In the genomic region with DNA sequence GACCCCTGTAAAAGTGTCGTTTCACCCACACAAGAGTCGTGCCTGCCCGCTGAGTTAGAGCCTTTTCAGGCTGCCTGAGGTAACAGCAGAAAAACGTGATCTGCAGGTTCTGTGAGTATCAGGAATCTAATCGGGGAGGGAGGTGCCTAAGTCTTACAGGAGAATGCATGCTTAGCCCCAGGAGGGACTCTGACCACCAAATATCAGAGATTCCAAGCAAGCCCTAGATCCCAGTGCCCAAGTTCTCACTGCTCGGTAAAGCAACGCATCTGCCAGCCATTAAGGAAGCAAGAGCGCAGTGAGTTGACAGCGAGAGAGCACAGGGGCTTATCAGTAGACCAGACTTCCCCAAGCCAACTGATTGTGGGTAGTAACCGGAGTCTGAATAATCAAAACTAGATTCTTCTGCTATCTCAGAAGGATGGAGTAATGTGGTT, we compare ENCODE assay signal across 8 mouse cellular contexts. TPM values are rescaled to one million over a fixed set of nuclear protein-coding genes. Genes with fewer than 3 reads are reported as not detected.
DNase-seq lines count a peak whose midpoint lies in the region; TF ChIP-seq lines count a peak whose summit lies in the region.

No protein-coding gene starts in this region.

- WGBS in heart, adult 2 months: 2% methylated on average over 10 of the region's 10 CpGs
- WGBS in spleen, adult 2 months: 3% methylated on average over 10 of the region's 10 CpGs

- peaks cover 0 to 33% of the 10 kb centered on the region in 2 experiments; a peak in 2 of 4 replicates for H3K4me1 ChIP-seq in CH12.LX (ENCODE audit: control insufficient read depth in 1 of 2, insufficient read depth in 2 of 2)
- peaks cover 2% of the 10 kb centered on the region; the same call in 1 of the 2 replicates for H3K4me1 ChIP-seq in brown adipose tissue, adult 24 weeks (ENCODE audit: control insufficient read depth, insufficient read depth, insufficient read length, low read length)
- peaks cover 5% of the 10 kb centered on the region for H3K4me1 ChIP-seq in heart, adult 2 months (ENCODE audit: control insufficient read depth, insufficient read depth, low read length)
- peaks cover 8% of the 10 kb centered on the region for H3K4me1 ChIP-seq in spleen, adult 2 months (ENCODE audit: control insufficient read depth, insufficient read depth, insufficient read length)

- dilution Hi-C loops in CH12.LX (cut with MboI; ENCODE audit: extremely low pct_ligation_motif_present, extremely low pct_unique_long_range_greater_than_20kb, low sequenced_read_pairs): no loop called here

- H3K79me2 ChIP-seq in CH12.LX (replicated peaks; ENCODE audit: control insufficient read depth, extremely low read depth, insufficient read depth, poor library complexity, severe bottlenecking): peaks cover 29% of the 10 kb centered on the region
- peaks cover 2% of the 10 kb centered on the region; the same call in 1 of the 2 replicates for H3K79me2 ChIP-seq in heart, adult 2 months (replicated peaks; ENCODE audit: control insufficient read depth, insufficient read depth, low read length)

- H3K27ac ChIP-seq in CH12.LX (ENCODE audit: insufficient read depth, low read depth): no peak overlapping the region
- H3K27ac ChIP-seq in brown adipose tissue, adult 24 weeks (replicated peaks; ENCODE audit: low read depth, low read length): 0 out of 2 replicates have a peak overlapping the region, but pooled peaks have one; percentile 62
- H3K27ac ChIP-seq in heart, adult 2 months: peak overlapping the region; percentile 80
- H3K27ac ChIP-seq in spleen, adult 2 months (ENCODE audit: insufficient read depth, low read length): peak overlapping the region; percentile 52

- no peaks in the 10 kb centered on the region for H3K9me3 ChIP-seq in CH12.LX (replicated peaks; ENCODE audit: low read length)

- H3K9ac ChIP-seq in CH12.LX (ENCODE audit: insufficient read depth, low read depth): peak overlapping the region; percentile 28; the same call in 1 of the 2 replicates
- peak overlapping the region; percentile 17 for H3K9ac ChIP-seq in heart, adult 2 months (ENCODE audit: low read depth, low read length)

- in situ Hi-C loops in CH12.LX (cut with MboI; ENCODE audit: low pct_ligation_motif_present, low pct_unique_long_range_greater_than_20kb, low sequenced_read_pairs): no loop called here

- no peak for TF ChIP-seq POLR2A in CH12.LX (IDR thresholded peaks at IDR 0.05; ENCODE audit: low read depth, low read length)
- TF ChIP-seq POLR2A in heart, adult 2 months (IDR thresholded peaks at IDR 0.05; ENCODE audit: insufficient read depth, low read depth, low read length): no peak
- no peak for TF ChIP-seq POLR2A in spleen, adult 2 months (IDR thresholded peaks at IDR 0.05; ENCODE audit: low read depth, low read length)

- peaks cover 0 to 7% of the 10 kb centered on the region in 2 experiments for H3K36me3 ChIP-seq in CH12.LX (replicated peaks in 1 of 2; ENCODE audit: control insufficient read depth in 1 of 2, insufficient read depth in 1 of 2, low read length in 1 of 2)
- no peaks in the 10 kb centered on the region for H3K36me3 ChIP-seq in heart, adult 2 months (ENCODE audit: control insufficient read depth, insufficient read depth, low read length)
- H3K36me3 ChIP-seq in spleen, adult 2 months (ENCODE audit: control insufficient read depth, insufficient read depth, low read length): no peaks in the 10 kb centered on the region

- no peak for TF ChIP-seq RAD21 in CH12.LX (IDR thresholded peaks at IDR 0.05; ENCODE audit: low read depth, low read length)

- no peaks in the 10 kb centered on the region for H3K27me3 ChIP-seq in CH12.LX (replicated peaks)
- H3K27me3 ChIP-seq in heart, adult 2 months (ENCODE audit: control insufficient read depth, insufficient read depth, low read length): no peaks in the 10 kb centered on the region
- H3K27me3 ChIP-seq in spleen, adult 2 months (ENCODE audit: control insufficient read depth, insufficient read depth, low read length): no peaks in the 10 kb centered on the region

- intact Hi-C loops in heart, adult 2 months (cut with DNase I): loop anchor here (5.0 kb wide), 2 partner anchors 110 to 130 kb away; a partner anchor contains a TSS
- intact Hi-C loops in left cerebral cortex, postnatal 25 days (cut with DNase I): loop anchor here (5.0 kb wide), 1 partner anchor 65 kb away; a partner anchor contains a TSS

- no peak for TF ChIP-seq CTCF in CH12.LX (conservative IDR thresholded peaks at IDR 0.05 in 1 of 2, IDR thresholded peaks at IDR 0.05 in 1 of 2; ENCODE audit: low read depth in 2 of 2, low read length in 2 of 2)
- no peak for TF ChIP-seq CTCF in heart, adult 2 months (IDR thresholded peaks at IDR 0.05)
- TF ChIP-seq CTCF in spleen, adult 2 months (IDR thresholded peaks at IDR 0.05; ENCODE audit: extremely low read depth, insufficient read depth, insufficient read length, insufficient replicate concordance): no peak

- H3K4me2 ChIP-seq in CH12.LX (ENCODE audit: insufficient read depth, low read depth, poor library complexity, severe bottlenecking): peak overlapping the region; percentile 45

- H3K4me3 ChIP-seq in CH12.LX (replicated peaks in 1 of 3; ENCODE audit: low read depth in 2 of 3, low read length in 2 of 3, poor library complexity in 1 of 3): no peak overlapping the region
- H3K4me3 ChIP-seq in brown adipose tissue, adult 24 weeks (ENCODE audit: insufficient read depth, low read depth, low read length): peak overlapping the region; percentile 55
- peak overlapping the region; percentile 94 for H3K4me3 ChIP-seq in heart, adult 2 months
- peak overlapping the region; percentile 29 for H3K4me3 ChIP-seq in spleen, adult 2 months (ENCODE audit: extremely low read depth, insufficient read depth, insufficient read length)

- no peak for DNase-seq in CH12.LX (ENCODE audit: extremely low read depth)
- peak; percentile 20 to 40 for DNase-seq in heart, adult 2 months
- peak; percentile 17 to 47 for DNase-seq in kidney, adult 8-10 months
- DNase-seq in lung, postnatal 10 days: peak; percentile 45
- no peak for DNase-seq in spleen, adult 2 months (ENCODE audit: low read depth in 1 of 2, low spot score in 2 of 2)
- DNase-seq in left cerebral cortex, postnatal 25 days (ENCODE audit: low spot score in 2 of 2): no peak
- no peak for DNase-seq in left cerebral cortex, adult 11 months (ENCODE audit: low spot score)

- no peak for TF ChIP-seq EP300 in CH12.LX (IDR thresholded peaks at IDR 0.05; ENCODE audit: low read length)
- TF ChIP-seq EP300 in heart, adult 2 months (IDR thresholded peaks at IDR 0.05; ENCODE audit: insufficient read depth, low read depth, low read length): no peak

TF ChIP-seq in CH12.LX, 34 proteins besides CTCF, POLR2A, EP300 and RAD21:
- TF ChIP-seq BHLHE40 (IDR thresholded peaks at IDR 0.05; ENCODE audit: low read depth, low read length) (0 out of 2 replicates have a peak, but pooled peaks have one; percentile 49), NRF1 (IDR thresholded peaks at IDR 0.05; ENCODE audit: low read depth, low read length) (no peak)

RNA-seq across cellular contexts. Expression of a gene that starts 1.1 kb away (rescaled TPM):
- 10.5 and 13.4 TPM in 2 replicates for total RNA-seq in CH12.LX (2012; rRNA removed)
- 21.4 and 23.3 TPM in 2 replicates for total RNA-seq in CH12.LX (2014; rRNA removed)
- 59.5 and 75.6 TPM in 2 replicates for polyA plus RNA-seq in CH12.LX (2012; ENCODE audit: insufficient read length, low read depth)
- 31.2 and 49.9 TPM in 2 replicates for polyA plus RNA-seq in brown adipose tissue, adult 24 weeks (2012; ENCODE audit: insufficient read depth, insufficient read length, missing spikeins)
- 10 to 100 TPM; 42.7 to 56.9 TPM for total RNA-seq in heart, adult 2 months (2021)
- 6.7 and 21.8 TPM in 2 replicates for polyA plus RNA-seq in heart, adult 2 months (2012; rRNA removed)
- 3.0 and 3.1 TPM in 2 replicates for polyA plus RNA-seq in spleen, adult 2 months (2012; rRNA removed)
- 10 to 100 TPM; 47.8 to 49.2 TPM for total RNA-seq in left cerebral cortex, postnatal 25 days (2021)

Comparison
In these comparisons a context has a peak if more than half of its experiments do, and no peak if none do; other contexts are left out.
1. DNase-seq: peak in heart, adult 2 months (2 of 2), kidney, adult 8-10 months (2 of 2) and lung, postnatal 10 days (single experiment); none in CH12.LX (single experiment), spleen, adult 2 months (0 of 2), left cerebral cortex, postnatal 25 days (0 of 2) and left cerebral cortex, adult 11 months (single experiment).
2. H3K4me3 ChIP-seq: peak in brown adipose tissue, adult 24 weeks (single experiment), heart, adult 2 months (single experiment) and spleen, adult 2 months (single experiment); none in CH12.LX (0 of 3).